Mouse (Mus musculus) forebrain, embryonic 11.5 days (tissue): ENCODE results near the gene Cgnl1. TPM values are rescaled to one million over a fixed set of nuclear protein-coding genes. Genes with fewer than 3 reads are reported as not detected.
A peak's percentile ranks its signal among the peaks of the same experiment; 100 is the strongest.

Experiments
- ATAC-seq: fragments of 200-750 bp; cut with Nextera tagmentation; replicated peaks from 2 replicates; pipeline ENCODE4 v1.8.0; 2017; ENCODE audit warnings: moderate TSS enrichment; ENCODE audit not compliant: low FRiP score
- DNase-seq: peaks from one replicate; pipeline ENCODE4 v3.0.0-alpha.2; 2017; ENCODE audit warnings: low spot score
- H3K27ac ChIP-seq: fragments of 300-500 bp; sonication (generic); 2 replicates; pipeline ENCODE4 v1.5.1; 2014; ENCODE audit warnings: low read depth, low read length
- H3K27me3 ChIP-seq: fragments of 300-500 bp; sonication (generic); 2 replicates; pipeline ENCODE4 v1.6.1; 2014; ENCODE audit warnings: mild to moderate bottlenecking, low read length, mixed read lengths; ENCODE audit not compliant: control insufficient read depth, insufficient read depth
- H3K36me3 ChIP-seq: fragments of 300-500 bp; sonication (generic); 2 replicates; pipeline ENCODE4 v1.6.1; 2014; ENCODE audit warnings: mild to moderate bottlenecking, low read length, moderate library complexity, mixed read lengths; ENCODE audit not compliant: control insufficient read depth, insufficient read depth
- H3K4me1 ChIP-seq: fragments of 300-500 bp; sonication (generic); replicated peaks from 2 replicates; pipeline ENCODE4 v1.6.1; 2014; ENCODE audit warnings: low read length, mixed read lengths; ENCODE audit not compliant: control insufficient read depth, insufficient read depth
- H3K4me2 ChIP-seq: fragments of 300-500 bp; sonication (generic); 2 replicates; pipeline ENCODE4 v1.6.1; 2014; ENCODE audit warnings: low read depth, mild to moderate bottlenecking, low read length, moderate library complexity, mixed read lengths; ENCODE audit not compliant: severe bottlenecking
- H3K4me3 ChIP-seq: fragments of 300-500 bp; sonication (generic); 2 replicates; pipeline ENCODE4 v1.5.1; 2014; ENCODE audit warnings: low read depth, low read length
- H3K9ac ChIP-seq: fragments of 300-500 bp; sonication (generic); 2 replicates; pipeline ENCODE4 v1.6.1; 2014; ENCODE audit warnings: low read length
- H3K9me3 ChIP-seq: fragments of 300-500 bp; sonication (generic); 2 replicates; pipeline ENCODE4 v1.6.1; 2016; ENCODE audit warnings: low read length, mixed read lengths; ENCODE audit not compliant: control insufficient read depth
- WGBS: fragments of 180-500 bp; shearing (Covaris S2); extraction: QIAGEN DNeasy Blood & Tissue Kit; methylation state at CpG from one replicate; pipeline ENCODE4 v1.1.7; 2014; 5-methylcytosine and 5-hydroxymethylcytosine counted together
- polyA plus RNA-seq: library from polyadenylated mRNA; unstranded; fragments of >200 nt; fragmentation: Nextera tagmentation; extraction: Ambion mirVana; gene quantifications from 2 replicates; pipeline ENCODE4 v1.2.1, GENCODE M21; 2014

Gene Cgnl1
- polyA plus RNA-seq, 1 experiment from 2014 or later, result 5.9 TPM

GRCm38 (mm10) chr9:71617363-71617762 is 154.0 kb downstream of the Cgnl1 start:
- peak; percentile 58 for DNase-seq
- no peaks in the 10 kb centered on the region for H3K36me3 ChIP-seq
- H3K9ac ChIP-seq, result no peak overlapping the region
- no peak overlapping the region for H3K4me2 ChIP-seq
- H3K4me3 ChIP-seq, result no peak overlapping the region
- H3K27me3 ChIP-seq, result no peaks in the 10 kb centered on the region
- WGBS, result 61% methylated on average over 8 of the region's 8 CpGs
- no peak overlapping the region for H3K27ac ChIP-seq
- H3K4me1 ChIP-seq, result no peaks in the 10 kb centered on the region
- ATAC-seq, result no peak
- H3K9me3 ChIP-seq, result no peaks in the 10 kb centered on the region

GRCm38 (mm10) chr9:71616185-71616584 is 155.2 kb downstream of the Cgnl1 start:
- Histone ChIP-seq H3K4me2 (no peak overlapping the region), H3K27me3 (no peaks in the 10 kb centered on the region), H3K4me1 (no peaks in the 10 kb centered on the region), H3K36me3 (no peaks in the 10 kb centered on the region), H3K4me3 (no peak overlapping the region), H3K9ac (no peak overlapping the region), H3K27ac (no peak overlapping the region), H3K9me3 (no peaks in the 10 kb centered on the region)
- ATAC-seq, result no peak
- DNase-seq, result peak; percentile 87
- 14% methylated on average over 3 of the region's 3 CpGs for WGBS

- no peaks in the 10 kb centered on the region for H3K27me3 ChIP-seq
- H3K4me3 ChIP-seq, result no peak overlapping the region
- no peak overlapping the region for H3K9ac ChIP-seq
- no peaks in the 10 kb centered on the region for H3K9me3 ChIP-seq
- no peak overlapping the region for H3K27ac ChIP-seq
- H3K4me2 ChIP-seq, result no peak overlapping the region
- ATAC-seq (no peak), DNase-seq (peak; percentile 67)
- H3K4me1 ChIP-seq, result no peaks in the 10 kb centered on the region
- no peaks in the 10 kb centered on the region for H3K36me3 ChIP-seq
- 34% methylated on average over 2 of the region's 2 CpGs for WGBS
Measured at GRCm38 (mm10) chr9:71614643-71615042, 156.8 kb downstream of the Cgnl1 start.

- DNase-seq, result peak; percentile 59
- Histone ChIP-seq H3K27ac (no peak overlapping the region), H3K4me2 (no peak overlapping the region), H3K27me3 (no peaks in the 10 kb centered on the region), H3K36me3 (no peaks in the 10 kb centered on the region), H3K9me3 (no peaks in the 10 kb centered on the region), H3K4me3 (no peak overlapping the region), H3K9ac (no peak overlapping the region), H3K4me1 (no peaks in the 10 kb centered on the region)
- WGBS, result 90% methylated on average over 6 of the region's 6 CpGs
- ATAC-seq, result no peak
Measured at GRCm38 (mm10) chr9:71612981-71613380, 158.4 kb downstream of the Cgnl1 start.

GRCm38 (mm10) chr9:71611876-71612275 is 159.5 kb downstream of the Cgnl1 start:
- Histone ChIP-seq H3K4me3 (no peak overlapping the region), H3K9me3 (no peaks in the 10 kb centered on the region), H3K27ac (no peak overlapping the region), H3K36me3 (no peaks in the 10 kb centered on the region), H3K4me2 (no peak overlapping the region), H3K9ac (no peak overlapping the region), H3K27me3 (no peaks in the 10 kb centered on the region), H3K4me1 (no peaks in the 10 kb centered on the region)
- DNase-seq (no peak), ATAC-seq (no peak)
- WGBS, result 81% methylated on average over 4 of the region's 4 CpGs

GRCm38 (mm10) chr9:71609010-71609409 is 162.4 kb downstream of the Cgnl1 start:
- Histone ChIP-seq H3K36me3 (no peaks in the 10 kb centered on the region), H3K27ac (no peak overlapping the region), H3K4me2 (no peak overlapping the region), H3K4me1 (no peaks in the 10 kb centered on the region), H3K27me3 (no peaks in the 10 kb centered on the region), H3K9me3 (no peaks in the 10 kb centered on the region), H3K4me3 (no peak overlapping the region), H3K9ac (no peak overlapping the region)
- ATAC-seq (no peak), DNase-seq (no peak)
- 90% methylated on average over 6 of the region's 6 CpGs for WGBS

- Histone ChIP-seq H3K4me1 (no peaks in the 10 kb centered on the region), H3K36me3 (no peaks in the 10 kb centered on the region), H3K9ac (no peak overlapping the region), H3K27me3 (no peaks in the 10 kb centered on the region), H3K4me3 (no peak overlapping the region), H3K27ac (no peak overlapping the region), H3K4me2 (no peak overlapping the region), H3K9me3 (no peaks in the 10 kb centered on the region)
- DNase-seq (no peak), ATAC-seq (no peak)
- 79% methylated on average over 13 of the region's 13 CpGs for WGBS
Measured at GRCm38 (mm10) chr9:71606296-71607057, 164.9 kb downstream of the Cgnl1 start.

GRCm38 (mm10) chr9:71604914-71605635 is 166.3 kb downstream of the Cgnl1 start:
- no peak overlapping the region for H3K4me2 ChIP-seq
- no peak overlapping the region for H3K9ac ChIP-seq
- H3K27ac ChIP-seq, result no peak overlapping the region
- H3K36me3 ChIP-seq, result no peaks in the 10 kb centered on the region
- ATAC-seq (no peak), DNase-seq (no peak)
- H3K9me3 ChIP-seq, result no peaks in the 10 kb centered on the region
- WGBS, result 45% methylated on average over 6 of the region's 6 CpGs
- H3K27me3 ChIP-seq, result no peaks in the 10 kb centered on the region
- no peaks in the 10 kb centered on the region for H3K4me1 ChIP-seq
- H3K4me3 ChIP-seq, result no peak overlapping the region
